ENCODE assay signal across 15 mouse cellular contexts in the genomic region with DNA sequence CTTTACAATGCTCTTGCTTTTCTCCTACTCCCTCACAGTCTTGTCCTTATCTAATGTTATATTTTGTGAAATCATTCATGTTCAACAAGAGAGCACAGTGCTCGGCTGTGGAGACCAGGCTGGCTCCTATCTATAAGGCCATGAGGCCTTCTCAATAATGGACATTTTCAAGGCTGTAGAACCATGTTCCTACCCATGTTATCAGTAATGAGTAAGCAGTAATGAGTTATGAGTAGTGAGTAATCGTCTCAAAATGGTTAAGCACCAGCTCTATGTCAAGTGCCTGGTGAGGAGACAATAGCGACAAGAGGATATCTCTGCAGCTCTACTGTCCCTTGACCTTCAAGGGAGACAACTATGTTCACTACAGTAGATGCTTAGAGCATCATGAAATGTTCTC.
"Had no signal": no experiment of that assay in that cellular context is flagged by ENCODE, and none has a peak within 500 bp of the region (broad histone marks: within the 10 kb centered on the region; RNA-seq: fewer than 3 reads in every experiment).

No protein-coding gene starts in this region.

- H3K27ac ChIP-seq: neural tube, embryonic 15.5 days; stomach, embryonic 15.5 days; stomach, postnatal 0 days had no signal

- DNase-seq: retina, postnatal 1 day; right cerebral cortex, adult 18-20 months; right cerebral cortex, postnatal 14 days; right cerebral cortex, postnatal 25 days; right cerebral cortex, postnatal 4 days; spleen, adult 18-20 months; thymus, adult 18-20 months; thymus, adult 2 months; thymus, postnatal 14 days; thymus, postnatal 25 days; thymus, postnatal 36 days; thymus, postnatal 4 days had no signal

- H3K9me3 ChIP-seq: neural tube, embryonic 15.5 days; stomach, embryonic 15.5 days had no signal

- H3K4me1 ChIP-seq: neural tube, embryonic 15.5 days; stomach, embryonic 15.5 days had no signal

- H3K9ac ChIP-seq: neural tube, embryonic 15.5 days; stomach, embryonic 15.5 days had no signal

- H3K4me3 ChIP-seq: neural tube, embryonic 15.5 days; stomach, embryonic 15.5 days had no signal

- H3K36me3 ChIP-seq: neural tube, embryonic 15.5 days; stomach, embryonic 15.5 days had no signal

- H3K4me2 ChIP-seq: neural tube, embryonic 15.5 days; stomach, embryonic 15.5 days had no signal

- H3K27me3 ChIP-seq: neural tube, embryonic 15.5 days; stomach, embryonic 15.5 days had no signal
